Mouse (Mus musculus) brain, embryonic 14.5 days (tissue): ENCODE results near the gene Lgals2.

Experiments used
- CTCF ChIP-seq: fragments of 200-500 bp; IDR thresholded peaks from 2 replicates; pipeline ENCODE4 v1.5.1; 2012; ENCODE audit warnings: inconsistent platforms, mild to moderate bottlenecking, moderate library complexity, borderline replicate concordance; ENCODE audit not compliant: insufficient read depth, insufficient read length; ENCODE audit errors: extremely low read depth
- POLR2A ChIP-seq: fragments of 200-500 bp; IDR thresholded peaks from 2 replicates; pipeline ENCODE4 v1.6.1; 2012; ENCODE audit warnings: mild to moderate bottlenecking, inconsistent platforms, borderline replicate concordance; ENCODE audit not compliant: poor library complexity, insufficient read depth, insufficient read length, severe bottlenecking; ENCODE audit errors: extremely low read depth

DNA sequence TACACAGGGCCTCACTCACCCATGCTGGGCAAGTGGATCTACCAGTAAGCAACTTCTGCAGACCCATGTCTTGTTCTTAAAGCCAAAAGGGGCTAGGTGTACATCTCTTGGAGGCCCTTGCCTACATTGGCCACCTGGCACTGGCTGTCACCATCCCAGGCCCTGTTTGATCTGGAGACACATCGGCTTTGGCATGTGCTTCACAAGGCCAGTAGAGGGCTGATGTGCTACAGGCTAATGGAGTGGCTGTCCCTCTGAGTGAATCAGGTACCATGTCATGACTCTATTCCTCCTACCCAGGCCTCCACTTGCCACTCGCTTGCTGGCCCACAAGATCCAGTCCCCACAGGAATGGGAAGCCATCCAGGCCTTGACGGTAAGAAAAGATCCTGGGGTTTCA, 26.5 kb upstream of the Lgals2 start:
- TF ChIP-seq CTCF (no peak), POLR2A (no peak)
